Mouse (Mus musculus) cerebellum, adult 11 months (tissue): ENCODE results near the gene Dmac1.
"Not testable (repeated sequence)": the region's sequence is repeated elsewhere in the genome, so short reads cannot be mapped to it uniquely, and the experiment has no call there.

Experiments
- DNase-seq: peaks from one replicate; pipeline ENCODE4 v3.0.0; 2022

Gene Dmac1

DNA sequence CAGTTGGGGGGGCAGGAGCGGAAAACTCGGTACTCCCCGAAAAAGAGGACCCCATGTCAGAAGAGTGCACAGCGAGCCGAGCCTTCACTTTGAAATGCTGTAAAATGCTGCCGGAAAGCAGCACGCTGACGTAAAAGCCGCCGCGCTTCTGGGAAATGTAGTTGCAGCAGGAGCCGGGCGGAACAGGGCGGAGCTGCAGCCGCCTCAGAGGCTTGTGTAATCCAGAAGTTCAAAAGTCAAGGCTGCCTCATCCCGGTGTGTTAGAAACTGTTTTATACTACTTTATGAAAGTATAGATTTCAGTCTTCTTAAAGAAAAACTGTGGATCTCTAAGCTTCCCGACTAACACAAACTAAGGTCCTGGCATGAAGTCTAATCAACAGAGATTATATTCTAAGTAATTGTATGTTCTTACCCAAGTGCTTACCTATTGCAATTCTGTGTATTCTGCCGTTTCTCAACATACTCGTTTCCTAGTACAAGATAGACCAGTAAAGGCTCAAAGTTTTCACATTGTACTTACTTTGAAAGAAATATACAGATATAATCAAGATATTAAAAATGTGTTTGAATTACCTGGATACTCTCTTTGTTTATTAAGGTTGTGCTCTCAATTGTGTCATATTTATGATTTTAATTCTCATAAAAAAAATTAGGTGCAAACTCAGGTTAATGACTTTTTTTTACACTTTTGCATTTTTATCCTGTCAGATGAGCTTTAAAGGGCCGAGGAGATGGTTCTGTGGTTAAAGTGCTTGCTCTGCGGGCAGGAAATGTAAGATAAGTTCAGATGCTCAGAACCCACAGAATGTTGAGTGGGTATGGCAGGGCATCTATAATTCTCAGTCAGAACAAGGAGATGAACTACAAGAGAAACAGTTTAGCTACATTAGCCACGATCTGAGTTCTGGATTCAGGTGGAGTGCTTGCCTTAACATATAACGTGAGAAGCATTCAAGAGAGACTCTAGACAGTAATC is at the start of gene Dmac1:
Gene Dmac1 (minus strand): TSS at position 109 of the 979 bp plus-strand sequence.
- peak; percentile 91 for DNase-seq

DNA sequence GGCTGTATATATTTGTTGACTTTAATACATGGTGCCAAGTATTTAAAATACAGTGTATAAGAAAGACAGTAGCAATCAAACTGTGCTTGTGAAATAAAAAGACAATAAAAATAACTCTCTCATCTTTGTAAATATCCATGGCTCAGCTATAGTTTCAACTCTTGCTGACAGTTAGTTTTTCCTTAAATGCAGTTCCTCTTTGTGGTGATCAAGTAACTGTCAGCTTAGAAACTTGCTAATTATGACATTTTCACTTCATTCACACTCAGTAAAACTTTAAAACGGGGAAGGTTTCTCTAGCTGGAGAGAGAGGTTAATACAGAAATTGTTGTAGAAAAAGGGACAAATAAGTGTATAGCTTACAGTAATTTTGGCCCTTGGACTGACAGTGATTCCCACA is 37.3 kb upstream of the Dmac1 start:
- no peak for DNase-seq

DNA sequence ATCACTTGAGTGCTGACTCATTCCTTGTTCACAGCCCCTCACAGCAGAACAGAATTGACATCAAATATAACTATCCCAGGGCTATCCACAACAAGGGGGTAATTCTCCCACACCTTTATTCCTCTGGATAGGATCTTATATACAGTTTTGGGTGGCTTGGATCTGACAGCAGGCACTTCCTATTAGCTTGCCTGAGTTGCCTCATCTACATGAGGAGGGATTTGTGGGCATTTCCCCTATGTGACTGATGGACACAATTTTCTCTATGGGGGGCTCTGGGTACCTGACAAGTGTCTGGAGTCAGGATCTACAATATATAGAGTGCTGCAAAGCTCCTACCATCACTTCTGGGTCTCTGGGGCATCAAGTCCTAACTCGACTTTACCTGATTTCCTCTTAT is 36.9 kb upstream of the Dmac1 start:
- no peak for DNase-seq

DNA sequence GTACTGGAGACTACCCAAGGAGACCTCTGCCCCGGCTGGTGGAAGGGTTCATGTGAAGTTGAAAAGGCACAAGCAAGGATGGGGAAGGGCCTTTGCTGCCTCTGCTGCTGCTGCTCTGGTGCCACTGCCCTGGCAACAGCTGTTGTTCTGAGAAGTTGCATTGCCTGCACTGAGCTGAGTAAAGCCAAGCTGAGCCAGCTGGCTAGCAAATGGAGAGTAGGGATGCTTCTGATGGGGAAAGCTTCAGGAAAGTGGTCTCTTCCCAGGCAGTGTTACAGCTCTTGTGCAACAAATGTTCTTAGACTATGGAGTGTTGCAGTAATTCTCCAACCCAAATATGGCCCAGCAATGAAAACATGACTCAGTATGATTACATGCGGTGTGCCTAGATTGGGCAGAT is 33.8 kb upstream of the Dmac1 start:
- DNase-seq: no peak

DNA sequence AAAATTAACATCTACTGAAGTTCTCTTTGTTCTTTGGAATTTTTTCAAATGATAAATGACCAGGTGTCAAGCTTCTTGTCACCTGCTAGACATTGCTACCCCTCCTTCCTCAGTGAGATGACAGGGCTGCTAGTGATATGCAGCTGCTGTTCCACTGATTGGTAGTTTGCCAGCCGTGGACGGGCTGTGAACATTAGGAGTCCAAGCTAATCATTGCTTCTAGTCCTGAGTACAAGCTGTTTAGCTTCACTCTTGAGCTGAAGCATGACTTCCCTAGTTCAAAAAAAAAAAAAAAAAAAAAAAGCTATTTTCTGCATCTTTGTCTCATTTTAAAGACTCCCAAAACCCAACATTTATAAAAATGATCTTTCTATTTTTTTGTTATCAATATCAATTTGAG is 33.2 kb upstream of the Dmac1 start:
- DNase-seq: no peak

DNA sequence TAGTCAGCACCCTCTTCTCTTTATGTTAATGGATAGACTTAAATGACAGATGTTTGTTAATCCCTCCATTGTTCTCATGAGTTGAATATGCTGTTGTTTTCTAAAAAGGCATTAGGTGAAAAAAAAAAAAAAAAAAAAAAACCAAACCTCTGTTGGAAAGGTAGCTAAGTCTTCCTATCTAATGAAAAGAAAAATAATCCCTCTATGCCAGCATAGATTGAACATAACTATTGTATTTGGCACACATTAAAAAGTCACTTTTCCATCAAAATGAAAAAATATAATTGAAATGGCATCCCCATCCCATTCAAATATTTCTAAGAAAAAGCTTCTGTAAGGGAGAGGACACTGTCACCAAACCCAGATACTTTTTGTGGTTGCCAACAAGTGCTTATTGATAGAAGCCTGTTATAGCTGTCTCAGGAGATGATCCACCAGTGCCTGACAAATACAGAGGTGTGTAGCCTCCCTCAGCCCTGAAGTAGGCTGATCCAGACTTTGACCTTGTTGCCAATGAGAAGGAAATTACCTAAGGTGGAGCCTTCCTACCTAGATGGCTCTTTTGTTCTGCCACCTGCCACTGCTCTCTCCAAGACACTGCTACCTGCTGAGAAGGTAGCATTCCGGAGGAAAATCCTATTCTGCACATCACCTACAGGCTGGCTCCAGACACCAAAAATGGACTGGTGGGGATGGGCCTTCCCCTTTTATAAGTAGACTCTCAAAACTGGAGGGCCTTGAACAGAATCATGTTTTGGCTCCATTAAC is 22.3 kb upstream of the Dmac1 start:
- DNase-seq: no peak

DNA sequence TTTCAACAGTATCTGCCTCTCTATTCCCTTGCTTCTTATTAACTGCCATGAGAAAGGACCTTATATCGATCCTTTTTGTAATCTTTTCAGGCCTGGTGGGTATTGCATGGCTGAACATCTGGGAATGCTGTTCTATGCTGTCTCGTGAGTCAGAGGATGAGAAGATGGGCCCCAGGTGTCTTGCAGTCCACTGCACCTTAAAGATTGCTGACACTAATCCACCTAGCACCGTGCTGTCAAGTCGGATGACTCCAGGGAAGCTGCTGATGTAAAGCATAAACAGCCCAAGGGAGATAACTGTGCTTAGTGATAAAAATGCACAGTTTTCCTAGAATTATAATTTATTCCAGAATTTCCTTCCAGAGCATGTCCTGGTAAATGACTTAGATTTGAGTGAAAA is 14.2 kb upstream of the Dmac1 start:
- DNase-seq: no peak

DNA sequence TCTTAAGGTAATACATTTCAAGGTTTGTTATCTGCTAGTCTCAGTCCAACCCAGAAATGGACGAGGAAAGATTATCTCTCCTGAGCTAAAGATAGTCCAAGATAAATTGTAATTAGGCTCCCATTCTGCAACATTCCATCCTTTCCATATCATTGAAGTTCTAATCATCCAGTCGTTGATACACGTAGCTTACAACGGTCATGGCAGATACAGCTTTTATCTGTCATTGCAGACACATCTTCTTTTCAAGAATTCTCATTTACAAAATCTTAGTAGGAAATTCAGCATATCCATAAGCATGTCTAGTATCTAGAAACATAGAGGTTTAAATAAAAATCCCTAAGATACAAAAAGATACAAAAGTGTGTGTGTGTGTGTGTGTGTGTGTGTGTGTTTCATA is 13.0 kb upstream of the Dmac1 start:
- no peak for DNase-seq

DNA sequence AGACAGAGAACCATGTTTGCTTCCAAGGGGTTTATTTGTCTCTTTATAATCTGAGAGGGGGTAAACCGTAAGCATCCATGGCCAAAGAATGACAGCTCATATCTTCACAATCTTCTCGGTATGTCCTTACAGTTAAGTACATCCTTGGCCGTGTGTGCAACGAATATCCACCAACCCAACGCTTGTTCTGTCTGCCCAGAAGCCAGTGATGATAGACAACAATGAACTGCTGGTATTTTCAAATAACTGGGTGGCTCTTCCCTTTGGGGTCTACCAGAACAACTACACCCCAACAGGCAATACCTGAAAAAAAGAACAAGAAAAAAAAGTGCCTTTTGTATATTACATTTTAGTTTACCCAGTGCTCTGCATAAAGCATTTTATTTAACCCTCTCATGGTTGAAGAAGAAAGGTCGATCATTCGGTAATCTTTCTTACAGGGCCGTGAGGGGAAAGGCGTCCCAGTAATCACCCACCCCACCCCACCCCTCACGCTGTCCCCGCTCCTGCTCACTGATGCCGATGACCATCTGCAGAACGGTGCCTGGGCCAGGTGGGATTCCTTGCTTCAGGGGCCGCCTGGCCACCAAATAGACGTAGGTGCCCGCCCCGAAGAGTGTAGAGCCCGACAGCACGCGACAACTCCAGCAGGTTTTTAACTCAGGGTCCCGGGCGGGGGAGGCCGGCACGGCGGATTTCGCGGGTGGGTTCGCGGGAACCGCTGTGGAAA is 473 bp downstream of the Dmac1 start:
- DNase-seq: no peak

DNA sequence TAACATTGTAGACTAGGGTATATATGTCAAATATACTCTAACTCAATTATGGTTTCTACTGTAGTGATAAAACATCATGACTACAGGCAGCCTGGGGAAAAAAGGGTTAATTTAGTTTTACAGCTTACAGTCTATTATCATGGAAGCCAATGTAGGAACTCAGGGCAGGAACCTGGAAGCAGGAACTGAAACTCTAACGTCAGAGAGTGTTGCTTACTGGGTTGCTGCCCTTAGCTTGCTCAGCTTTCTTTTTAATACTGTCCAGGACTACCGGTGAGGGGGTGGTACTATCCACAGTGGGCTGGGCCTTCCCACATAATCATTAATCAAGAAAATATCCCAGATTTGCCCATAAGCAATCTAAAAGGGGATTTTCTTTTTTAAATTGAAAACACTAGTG is 2.4 kb downstream of the Dmac1 start:
- no peak for DNase-seq

DNA sequence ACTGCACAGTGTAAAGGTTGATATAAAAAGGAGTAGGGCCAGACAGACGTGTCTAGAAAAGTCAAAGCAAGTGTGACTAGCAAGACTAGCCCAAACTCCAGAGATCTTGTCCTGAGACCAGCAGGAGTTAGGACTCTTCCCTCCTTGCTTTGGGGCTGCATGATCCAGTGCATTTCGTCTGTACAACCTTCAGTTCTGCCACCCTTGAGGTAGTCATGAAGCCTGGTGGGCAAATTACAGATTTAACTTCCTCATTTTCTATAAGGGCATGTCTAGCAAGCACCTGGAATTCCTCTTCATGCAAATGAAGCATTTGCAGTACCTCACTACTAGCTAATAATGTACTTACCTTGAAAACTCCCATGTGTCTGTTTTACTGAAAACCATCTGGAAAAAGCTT is 10.2 kb downstream of the Dmac1 start:
- DNase-seq: no peak

DNA sequence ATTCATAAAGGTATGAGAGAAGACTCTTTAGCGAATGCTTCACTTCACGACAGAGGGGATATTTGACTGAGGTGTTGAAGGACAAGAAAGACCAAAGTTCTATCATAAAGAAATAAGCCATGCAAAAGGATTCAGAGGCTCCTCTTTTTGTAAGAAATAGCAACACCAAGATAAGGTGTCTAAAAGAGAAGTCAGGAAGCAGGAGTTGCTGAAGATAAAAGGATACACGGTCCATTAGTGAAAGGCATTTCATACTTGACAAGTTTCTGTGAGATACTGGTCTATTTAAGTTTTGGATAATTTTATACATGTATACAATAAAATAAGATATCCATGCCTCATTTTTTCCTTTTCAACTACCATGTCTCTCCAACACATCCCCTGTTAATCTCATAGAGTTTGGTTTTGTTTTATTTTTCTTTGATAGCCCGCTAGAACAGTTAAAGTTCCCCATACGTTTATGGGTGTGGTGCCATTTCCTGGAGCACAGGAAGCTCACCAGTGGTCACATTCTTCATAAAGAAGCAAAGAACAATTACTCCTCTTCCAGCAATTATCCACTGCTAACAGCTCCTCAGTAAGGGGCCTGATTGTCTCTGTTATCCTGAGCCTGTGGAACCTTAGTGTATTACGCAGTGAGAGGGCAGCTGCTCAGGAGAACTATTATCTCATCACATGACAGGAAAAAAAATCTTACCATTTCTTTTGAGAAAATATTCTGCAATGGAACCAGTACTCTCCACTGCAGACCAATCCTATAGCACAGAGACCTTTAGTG is 11.1 kb downstream of the Dmac1 start:
- no peak for DNase-seq

DNA sequence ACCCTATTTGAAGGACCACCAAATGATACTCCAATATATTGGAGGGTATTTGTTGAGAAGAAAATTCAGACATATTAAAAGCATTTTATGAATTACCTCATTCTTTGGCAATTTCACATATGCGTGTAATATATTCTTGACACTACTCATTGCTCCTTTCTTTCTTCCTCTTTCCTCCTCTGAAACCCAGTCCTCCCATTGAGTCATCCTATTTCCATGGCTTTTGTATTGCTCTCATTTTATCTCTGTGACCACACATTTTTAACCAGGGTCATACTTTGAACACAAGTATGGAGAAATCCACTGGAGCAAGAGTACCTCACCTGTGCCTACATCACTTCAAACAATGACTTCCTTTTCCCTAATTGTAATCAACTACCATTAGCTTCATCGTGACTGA is 13.9 kb downstream of the Dmac1 start:
- no peak for DNase-seq

DNA sequence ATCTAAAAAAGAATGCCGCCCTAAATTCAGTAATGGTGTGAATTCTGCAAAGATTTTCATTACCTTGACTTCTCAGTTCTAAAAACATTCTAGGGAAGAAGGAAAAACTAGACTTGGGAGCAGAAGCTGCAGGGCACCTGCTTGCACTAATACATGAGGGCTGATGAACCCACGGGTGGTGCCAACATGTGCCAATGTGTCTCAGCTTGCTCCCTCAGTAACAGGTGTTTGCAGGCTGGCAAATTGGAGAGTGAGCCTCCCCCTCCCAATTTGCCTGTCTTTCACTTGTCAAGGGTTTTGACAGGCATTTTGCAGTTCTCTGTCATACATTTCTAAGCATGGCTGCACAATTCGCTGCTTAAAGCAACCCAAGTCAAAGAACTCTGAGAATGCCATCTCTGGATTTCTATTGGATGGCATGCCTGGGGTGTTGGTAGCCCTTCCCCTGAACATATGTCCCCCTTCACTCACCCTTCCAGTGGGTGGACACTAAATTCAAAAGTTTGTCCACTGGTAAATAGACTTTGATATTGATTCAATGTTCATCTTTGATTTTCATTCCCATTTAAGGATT is 14.5 kb downstream of the Dmac1 start:
- DNase-seq: no peak

DNA sequence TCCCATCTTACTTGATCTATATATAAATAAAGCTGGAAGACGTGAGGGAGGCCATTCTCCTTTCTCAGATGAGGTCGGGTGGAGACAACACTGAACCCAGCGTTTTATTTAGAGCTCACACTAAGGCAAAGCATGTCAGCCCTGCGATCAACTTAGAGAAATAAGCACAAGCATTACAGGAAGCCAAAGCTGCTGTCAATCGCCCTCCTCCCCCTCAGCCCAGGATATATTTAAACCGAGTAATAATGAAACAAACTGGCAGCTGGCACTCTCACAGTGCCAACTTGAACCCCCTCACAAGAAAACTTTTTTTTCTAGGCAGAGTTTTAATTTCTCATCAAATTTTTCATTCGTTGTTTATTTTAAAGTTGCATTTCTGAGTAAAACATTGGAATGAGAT is 15.7 kb downstream of the Dmac1 start:
- DNase-seq: no peak

DNA sequence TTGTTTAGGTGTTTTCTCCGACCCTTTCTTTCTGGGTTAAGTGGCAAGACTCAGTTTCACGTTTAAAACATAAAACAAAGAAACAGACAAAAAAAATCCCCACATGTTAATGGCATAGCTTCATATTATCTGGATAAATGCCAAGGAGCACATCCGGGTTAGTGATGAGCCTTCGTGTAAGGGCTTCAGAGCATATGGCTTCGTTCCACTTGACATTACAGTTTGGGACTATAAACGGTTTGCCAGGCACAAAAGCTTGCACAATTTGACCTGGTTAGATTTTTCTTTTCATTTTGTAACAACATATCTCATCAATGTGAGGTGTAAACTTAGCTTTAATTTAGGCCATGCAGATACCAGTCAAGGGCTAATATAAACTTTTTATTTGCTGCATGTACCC is 17.9 kb downstream of the Dmac1 start:
- DNase-seq: no peak

DNA sequence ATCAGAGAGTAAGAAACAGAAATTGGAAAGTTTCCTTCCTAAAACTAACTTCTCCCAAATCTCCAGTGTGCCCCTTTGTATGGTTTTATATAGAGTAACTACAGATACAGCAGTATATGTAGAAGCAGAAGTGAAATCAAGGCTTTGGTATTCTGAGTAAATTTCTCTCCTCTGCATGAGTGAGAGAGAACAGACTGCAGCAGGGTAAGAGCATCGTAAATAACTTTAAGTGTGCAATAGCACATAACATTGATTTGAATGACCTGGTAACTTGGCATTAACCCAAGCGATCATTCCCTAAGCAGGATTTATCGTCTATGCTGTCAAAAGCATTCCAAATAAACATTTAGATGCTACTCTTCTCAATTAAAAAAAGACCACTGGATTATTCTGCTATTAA is 18.7 kb downstream of the Dmac1 start:
- DNase-seq: no peak

DNA sequence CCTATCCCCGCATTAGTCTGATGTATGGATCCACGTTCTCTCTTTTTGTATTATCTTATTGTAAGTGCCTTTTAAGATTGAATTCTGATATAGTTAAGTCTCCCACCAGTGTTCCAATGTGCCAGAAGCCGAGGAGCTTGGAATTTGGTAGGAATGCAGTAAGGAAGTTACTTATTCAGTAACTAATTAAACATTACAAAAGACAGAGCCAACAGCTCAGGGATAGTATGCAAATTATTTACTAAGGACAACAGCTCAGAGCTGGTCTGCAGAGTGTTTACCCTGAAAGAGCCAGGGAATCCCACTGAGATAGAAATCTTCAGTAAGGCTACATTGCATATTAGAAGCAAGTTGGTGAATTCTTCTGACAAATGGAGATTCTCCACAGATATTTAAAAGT is 43.5 kb downstream of the Dmac1 start:
- DNase-seq: not testable (repeated sequence)
